Mouse (Mus musculus): ENCODE measurements at regions not wholly inside any gene's neighbourhood (a gene's known extent, or its start where the extent isn't known, plus 50 kb on each side); places are given as distances from the start of the nearest gene placed in this dataset.
A peak's percentile ranks its signal among the peaks of the same experiment; 100 is the strongest.
"Not testable (repeated sequence)": the region's sequence is repeated elsewhere in the genome, so short reads cannot be mapped to it uniquely, and the experiment has no call there.

- no peak for DNase-seq (ENCODE audit: low read depth, low spot score)
Observed at GRCm38 (mm10) chr16:73182258-73182657, 874.2 kb downstream of the Robo1 start.

GRCm38 (mm10) chr16:73155447-73155846 is 847.3 kb downstream of the Robo1 start:
- DNase-seq (ENCODE audit: low read depth, low spot score): peak; percentile 76

GRCm38 (mm10) chr16:73127927-73128326 is 819.8 kb downstream of the Robo1 start:
- not testable (repeated sequence) for DNase-seq (ENCODE audit: low read depth, low spot score)

DNA sequence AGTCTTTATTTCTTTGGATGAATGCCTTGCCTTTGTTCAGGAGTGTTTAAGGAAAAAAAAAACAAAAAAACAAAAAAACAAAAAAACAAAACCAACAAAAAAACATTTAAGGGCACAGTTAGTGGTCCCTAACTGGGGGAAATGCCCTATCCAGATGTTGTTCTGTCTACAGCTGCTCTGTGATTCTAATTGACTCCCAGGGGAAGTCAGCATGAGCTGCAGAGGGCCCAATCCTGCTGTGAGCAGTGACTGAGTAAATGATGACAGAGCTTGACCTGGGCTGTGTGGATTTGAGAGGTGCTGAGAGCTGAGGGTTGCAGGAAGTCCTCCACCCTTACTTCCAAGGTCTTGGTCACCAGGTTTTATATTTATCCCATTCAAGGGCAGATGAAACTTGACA is 812.5 kb downstream of the Robo1 start:
- peak; percentile 69 for DNase-seq (ENCODE audit: low read depth, low spot score)

- DNase-seq (ENCODE audit: low read depth, low spot score): peak; percentile 29
Observed at GRCm38 (mm10) chr16:73117338-73117737, 809.2 kb downstream of the Robo1 start.

DNA sequence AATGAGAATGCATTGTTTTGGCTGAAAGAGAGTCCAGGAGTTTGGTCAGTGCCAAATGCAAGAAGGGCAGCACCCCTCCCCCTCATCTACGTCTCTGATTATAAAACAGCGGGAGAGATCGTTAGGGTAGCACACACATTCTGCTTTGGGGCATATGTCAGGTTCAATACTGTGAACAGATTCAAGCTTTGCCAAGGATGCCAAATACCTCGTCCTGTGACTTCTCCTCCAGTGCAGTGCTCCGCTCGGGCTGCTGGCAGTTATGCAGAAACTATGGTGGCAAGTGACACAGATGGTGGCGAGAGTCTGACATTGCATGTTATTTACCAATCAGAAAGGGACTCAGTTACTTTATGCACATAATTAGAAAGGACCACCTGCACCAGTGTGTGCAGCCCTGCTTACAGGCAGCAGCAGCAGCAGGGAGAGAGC is 799.9 kb downstream of the Robo1 start:
- DNase-seq (ENCODE audit: low read depth, low spot score): no peak

DNA sequence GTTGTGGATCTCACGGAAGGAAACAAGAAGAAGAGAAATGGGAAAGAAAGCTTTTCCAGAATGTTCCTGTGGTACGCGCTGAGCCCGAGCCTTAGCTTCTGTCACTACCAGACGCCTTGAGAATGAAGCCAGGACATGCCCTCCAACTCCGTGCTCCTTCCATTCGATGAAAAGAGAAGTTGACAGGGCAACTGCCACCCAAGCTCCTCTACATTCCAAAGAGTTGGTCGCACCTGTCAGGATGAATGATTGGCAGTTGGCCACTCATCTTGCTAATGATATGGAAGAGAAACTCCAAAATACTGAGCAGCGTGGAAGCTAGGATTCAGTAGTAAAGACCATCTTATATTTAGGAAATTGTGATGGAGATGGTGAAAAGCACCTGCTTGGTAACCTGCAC is 799.5 kb downstream of the Robo1 start:
- DNase-seq (ENCODE audit: low read depth, low spot score): no peak

- DNase-seq (ENCODE audit: low read depth, low spot score): no peak
Observed at GRCm38 (mm10) chr16:73105496-73105895, 797.4 kb downstream of the Robo1 start.

GRCm38 (mm10) chr16:73100273-73100672 is 792.2 kb downstream of the Robo1 start:
- no peak for DNase-seq (ENCODE audit: low read depth, low spot score)

GRCm38 (mm10) chr16:73098760-73099159 is 790.7 kb downstream of the Robo1 start:
- peak; percentile 71 for DNase-seq (ENCODE audit: low read depth, low spot score)

DNA sequence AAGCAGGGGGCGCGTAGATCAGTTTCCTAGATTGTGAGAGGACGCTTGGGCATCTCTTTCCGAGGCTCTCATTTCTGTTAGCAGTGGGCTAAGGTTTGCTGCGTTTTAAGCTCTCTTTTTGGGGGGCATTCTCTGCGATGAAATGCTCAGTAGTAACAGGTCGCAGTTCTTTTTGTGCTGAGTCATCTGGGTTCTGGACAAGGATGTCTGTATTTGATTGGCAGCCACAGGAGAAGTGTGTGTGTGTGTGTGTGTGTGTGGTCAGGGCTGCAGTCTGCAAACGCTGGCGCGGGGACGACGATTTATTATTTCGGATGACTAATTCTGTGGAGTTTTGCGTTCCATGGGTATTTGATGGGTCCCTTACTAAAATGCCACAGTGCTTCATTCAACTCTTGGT is 789.1 kb downstream of the Robo1 start:
- no peak for DNase-seq (ENCODE audit: low read depth, low spot score)

- DNase-seq (ENCODE audit: low read depth, low spot score): peak; percentile 94
Observed at GRCm38 (mm10) chr16:73096091-73097083, 788.3 kb downstream of the Robo1 start.

All from ZHBTc4 (cell line).